Mouse (Mus musculus) CD8-positive naive resting alpha-beta T cell, adult 2 months (primary cell): ENCODE measurements around the gene RPS10-NUDT3.

ENCODE experiments used
- DNase-seq, 2 experiments: peaks; one replicate each; pipeline ENCODE4 v3.0.0; 2022; ENCODE audit warnings: low read depth in 2 of 2, low spot score in 2 of 2

Gene RPS10-NUDT3

DNA sequence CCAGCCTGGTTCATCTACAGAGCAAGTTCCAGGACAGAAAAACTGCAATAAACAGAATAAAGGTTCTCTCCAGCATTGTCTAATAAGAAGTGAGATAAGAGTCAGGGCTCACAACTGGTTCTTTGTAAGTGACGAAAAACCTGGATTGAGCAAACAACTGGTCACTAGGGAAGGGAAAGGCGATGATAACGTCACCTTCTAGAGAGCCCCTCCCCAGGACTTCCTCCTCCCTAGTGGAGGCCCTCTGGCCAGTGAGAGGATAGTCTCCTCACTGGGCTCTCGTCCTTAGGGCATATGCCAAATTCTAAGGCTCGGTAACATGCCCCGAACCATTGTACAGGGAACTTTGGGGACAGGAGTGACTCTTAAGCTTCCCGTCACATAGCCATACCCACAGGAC, 59.0 kb downstream of the RPS10-NUDT3 start:
- DNase-seq = no peak

GRCm38 (mm10) chr17:27575116-27575776, 59.8 kb downstream of the RPS10-NUDT3 start:
- DNase-seq = no peak

- DNase-seq = no peak
Observed at GRCm38 (mm10) chr17:27574470-27575115, 60.4 kb downstream of the RPS10-NUDT3 start.

- DNase-seq = no peak
Observed at GRCm38 (mm10) chr17:27573772-27574320, 61.2 kb downstream of the RPS10-NUDT3 start.

DNA sequence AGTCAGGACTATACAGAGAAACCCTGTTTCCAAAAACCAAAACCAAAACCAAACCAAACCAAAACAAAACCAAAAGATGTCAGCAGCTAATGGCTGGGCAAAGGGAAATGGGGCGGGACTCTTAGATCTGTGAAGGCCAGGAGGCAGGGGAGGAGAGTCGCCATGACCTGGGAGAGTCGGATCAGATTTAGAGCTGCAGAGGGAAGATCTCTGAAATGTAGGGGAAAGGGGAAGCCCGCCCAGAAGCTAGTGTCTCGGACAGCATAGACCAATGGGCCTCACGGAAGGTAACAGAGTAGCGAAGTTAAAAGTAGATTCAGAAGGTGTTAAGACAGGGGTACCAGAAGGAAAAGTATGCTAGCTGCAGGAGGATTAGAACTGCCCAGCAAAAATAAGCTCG, 63.7 kb downstream of the RPS10-NUDT3 start:
- no peak for DNase-seq

- DNase-seq = no peak
Observed at GRCm38 (mm10) chr17:27568228-27568627, 66.8 kb downstream of the RPS10-NUDT3 start.

- no peak for DNase-seq
Observed at GRCm38 (mm10) chr17:27565942-27566267, 69.1 kb downstream of the RPS10-NUDT3 start.

GRCm38 (mm10) chr17:27565163-27565941, 69.7 kb downstream of the RPS10-NUDT3 start, which contains the start of gene AI413582:
Gene AI413582 (minus strand): TSS chr17:27565756.
- DNase-seq = peak; percentile 94 to 96

- DNase-seq = no peak
Observed at GRCm38 (mm10) chr17:27564391-27565162, 70.4 kb downstream of the RPS10-NUDT3 start.

- DNase-seq = no peak
Observed at GRCm38 (mm10) chr17:27563771-27564244, 71.2 kb downstream of the RPS10-NUDT3 start.

- no peak for DNase-seq
Observed at GRCm38 (mm10) chr17:27561809-27562526, 73.1 kb downstream of the RPS10-NUDT3 start.

DNA sequence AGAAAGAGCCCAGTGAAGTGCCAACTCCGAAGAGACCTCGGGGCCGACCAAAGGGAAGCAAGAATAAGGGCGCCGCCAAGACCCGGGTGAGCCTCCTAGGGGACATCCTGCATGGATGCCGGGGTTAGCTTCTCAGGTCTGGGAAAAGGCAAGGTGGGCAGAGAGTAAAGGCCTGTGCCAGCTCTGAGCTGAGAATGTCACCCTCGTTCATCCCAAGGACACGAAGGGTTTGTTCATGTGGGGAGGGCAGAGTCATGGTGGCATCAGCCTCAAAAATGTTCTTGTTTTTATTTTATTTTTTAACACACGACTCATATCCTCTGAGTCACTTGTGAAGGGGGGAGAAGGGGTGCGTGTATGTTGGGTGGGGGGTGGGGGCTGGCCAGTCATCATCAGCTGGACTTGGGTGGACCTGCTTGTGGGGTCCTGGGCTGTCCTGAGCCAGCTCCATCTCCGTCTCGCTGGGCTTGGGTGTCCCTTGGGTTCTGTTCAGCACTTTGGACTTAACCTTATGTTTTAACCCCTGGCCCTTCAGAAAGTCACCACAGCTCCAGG, 74.0 kb downstream of the RPS10-NUDT3 start:
- DNase-seq = no peak

DNA sequence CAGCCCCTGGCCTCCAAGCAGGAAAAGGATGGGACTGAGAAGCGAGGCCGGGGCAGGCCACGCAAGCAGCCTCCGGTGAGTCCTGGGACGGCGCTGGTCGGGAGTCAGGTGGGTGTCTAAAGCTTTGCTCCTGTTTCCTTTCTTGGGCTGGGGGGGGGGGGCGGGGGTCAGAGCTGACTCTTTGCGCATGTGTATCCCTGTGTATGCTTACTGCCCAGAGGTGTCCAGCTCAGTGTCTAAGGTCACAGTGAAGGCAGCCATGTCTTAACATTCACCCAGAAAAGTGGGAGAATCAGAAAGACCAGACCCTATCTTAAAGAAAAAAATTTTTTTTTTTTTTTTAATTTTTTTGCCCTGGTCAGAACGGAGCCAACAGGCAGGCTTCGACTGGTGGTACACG, 75.4 kb downstream of the RPS10-NUDT3 start:
- DNase-seq = no peak

DNA sequence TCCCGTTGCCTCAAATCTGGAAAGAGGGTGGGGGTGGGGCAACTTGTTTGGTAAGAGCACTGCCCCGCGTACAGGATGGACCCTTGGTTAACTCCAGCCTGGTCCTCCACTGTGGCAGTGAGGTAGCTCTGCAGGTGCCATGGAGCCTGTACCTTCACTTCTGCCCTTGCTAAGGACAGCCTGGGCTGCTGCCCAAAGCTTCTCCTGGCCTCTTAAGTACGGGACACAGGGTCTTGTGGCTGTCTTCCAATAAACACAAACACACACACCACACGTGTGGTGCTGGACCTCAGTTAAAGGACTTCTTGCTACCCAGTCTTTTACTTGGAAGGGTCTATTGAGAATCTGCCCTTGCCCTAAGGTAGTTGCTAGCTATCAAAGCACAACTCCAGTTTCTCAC, 76.2 kb downstream of the RPS10-NUDT3 start:
- DNase-seq = no peak

DNA sequence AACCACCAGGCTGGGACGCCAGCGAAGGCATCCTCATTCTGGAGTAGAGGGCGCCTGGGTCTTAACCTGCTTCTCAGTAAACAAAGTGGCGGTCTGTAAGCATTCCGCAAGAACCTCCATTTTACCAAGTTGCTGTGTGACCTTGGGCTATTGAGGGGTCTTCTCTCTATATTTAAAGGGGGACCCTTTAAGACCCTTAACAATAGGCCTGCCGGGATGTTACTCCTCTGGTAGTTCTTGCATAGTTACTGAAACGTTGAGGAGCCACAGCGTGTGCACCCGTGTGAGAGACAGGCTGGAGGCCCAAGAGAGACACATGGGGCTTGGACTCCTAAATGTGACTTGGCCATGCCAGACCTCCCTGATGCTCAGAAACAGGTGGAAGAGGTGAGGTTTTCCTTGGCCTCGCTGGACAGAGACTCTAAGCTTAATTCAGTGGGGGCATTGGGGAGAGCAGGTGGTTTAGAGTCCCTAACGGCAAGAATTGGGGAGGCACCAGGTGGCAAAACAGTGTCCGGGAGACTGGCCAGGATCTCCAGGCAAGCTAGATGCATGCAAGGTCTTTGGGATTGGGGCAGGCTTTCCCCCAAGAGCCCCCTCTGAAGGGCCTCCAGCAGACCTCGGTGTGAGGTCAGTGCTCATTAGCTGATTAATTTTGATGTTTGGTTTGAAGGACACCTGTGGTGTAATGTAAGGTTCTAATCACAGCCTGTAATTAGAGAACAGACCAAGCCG, 76.9 kb downstream of the RPS10-NUDT3 start:
- DNase-seq = no peak

GRCm38 (mm10) chr17:27557181-27557926, 77.7 kb downstream of the RPS10-NUDT3 start:
- DNase-seq = peak; percentile 66 to 71

DNA sequence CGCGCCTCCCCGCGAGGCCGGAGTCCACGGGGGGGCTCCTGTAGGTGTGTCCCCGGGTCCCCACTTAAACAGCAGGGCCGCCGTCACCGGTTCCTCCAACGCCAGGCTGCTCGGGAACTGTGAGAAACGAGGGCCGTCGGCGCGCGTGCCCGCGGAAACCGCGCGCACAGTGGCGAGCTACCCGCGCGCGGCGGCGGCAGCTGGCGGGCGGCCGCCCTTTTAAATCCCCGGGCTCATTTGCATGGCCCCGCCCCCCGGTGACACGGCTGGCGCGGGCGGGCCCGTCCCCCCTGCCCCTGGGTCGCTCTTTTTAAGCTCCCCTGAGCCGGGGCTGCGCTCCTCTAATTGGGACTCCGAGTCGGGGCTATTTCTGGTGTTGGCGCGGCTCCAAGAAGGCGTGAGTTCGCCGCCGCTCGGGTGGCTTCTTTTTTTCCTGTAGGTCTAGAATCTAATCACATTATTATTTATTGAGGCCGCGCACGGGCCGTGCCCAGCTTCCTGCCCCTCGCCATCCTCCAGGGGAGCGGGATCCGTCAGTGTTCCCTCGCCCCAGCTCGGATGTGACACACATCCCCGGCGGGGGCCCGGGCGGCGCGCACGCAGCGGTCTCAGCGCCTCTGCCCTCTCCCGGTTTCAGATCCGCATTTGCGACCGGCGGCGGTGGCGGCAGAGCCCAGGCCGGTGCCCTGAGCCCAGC, 78.6 kb downstream of the RPS10-NUDT3 start, which contains the start of gene Hmga1:
TSS of gene Hmga1 (plus strand) at position 183 of the 697 bp plus-strand sequence.
- peak; percentile 78 to 79 for DNase-seq
